Mouse (Mus musculus) right cerebral cortex, postnatal 25 days (tissue): Measurements from ENCODE around the gene Myzap.
"Not testable (repeated sequence)": the region's sequence is repeated elsewhere in the genome, so short reads cannot be mapped to it uniquely, and the experiment has no call there.

Source experiments
- DNase-seq: peaks from one replicate; pipeline ENCODE4 v3.0.0; 2022

The Myzap gene

DNA sequence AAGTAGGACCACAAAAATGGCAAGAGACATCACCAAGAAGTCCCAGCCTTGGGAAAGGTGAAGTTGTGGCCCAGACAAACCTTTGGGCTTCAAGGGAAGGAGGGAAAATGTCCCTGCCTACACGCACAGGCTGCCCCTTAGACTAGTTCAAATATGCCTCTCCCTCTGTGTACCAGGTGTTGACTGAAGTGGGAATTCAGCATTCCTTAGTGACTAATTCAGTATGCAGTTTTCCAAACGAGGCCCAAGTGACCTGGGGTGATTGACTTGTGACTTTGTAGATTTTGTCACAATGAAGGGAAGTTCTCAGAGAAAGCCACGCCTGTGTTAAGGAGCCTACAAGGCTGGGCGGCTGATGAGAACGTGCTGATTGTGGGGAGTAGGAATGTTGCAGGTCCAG is 49.9 kb downstream of the Myzap start:
- no peak for DNase-seq

- no peak for DNase-seq
Measured at GRCm38 (mm10) chr9:71540739-71541138, 51.4 kb downstream of the Myzap start.

GRCm38 (mm10) chr9:71535730-71536129 is 56.4 kb downstream of the Myzap start:
- no peak for DNase-seq

DNA sequence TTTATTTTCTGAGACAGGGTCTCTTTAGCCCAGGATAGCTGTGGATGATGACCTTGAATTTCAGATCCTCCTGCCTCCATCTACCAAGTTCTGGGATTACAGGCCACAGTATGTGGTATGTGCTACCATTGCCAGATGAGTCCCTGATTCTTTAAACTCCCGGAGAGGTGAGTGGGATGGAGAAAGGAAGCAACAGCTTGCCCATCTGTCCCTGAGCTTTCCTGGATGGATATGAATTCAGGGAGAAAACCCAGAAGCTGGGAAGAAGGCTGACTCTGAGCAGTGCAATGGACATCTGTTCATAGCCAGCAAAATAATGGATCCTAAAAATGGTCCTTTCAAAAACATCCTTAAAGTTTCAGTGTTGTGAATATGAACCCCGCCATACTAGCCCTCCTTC is 57.1 kb downstream of the Myzap start:
- DNase-seq: peak; percentile 17

DNA sequence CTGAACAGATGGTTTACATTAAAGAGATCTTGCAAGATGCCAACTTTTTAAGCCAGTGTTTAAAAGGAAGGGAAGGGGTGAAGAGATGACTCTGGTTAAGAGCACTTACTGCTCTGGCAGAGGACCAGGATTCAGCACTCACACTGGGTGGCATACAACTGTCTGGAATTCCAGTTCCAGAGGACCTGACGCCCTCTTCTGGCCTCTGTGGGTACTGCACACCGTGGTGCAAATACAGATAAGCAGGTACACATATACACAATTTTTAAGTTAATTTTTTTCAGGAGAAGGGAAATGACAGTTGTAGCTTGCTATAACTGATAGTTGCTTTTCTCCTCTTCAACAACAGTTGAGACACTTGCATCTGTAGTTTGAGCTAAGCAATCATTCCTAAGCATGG is 62.2 kb downstream of the Myzap start:
- no peak for DNase-seq

GRCm38 (mm10) chr9:71527438-71527837 is 64.7 kb downstream of the Myzap start:
- DNase-seq: no peak

GRCm38 (mm10) chr9:71523901-71524300 is 68.3 kb downstream of the Myzap start:
- no peak for DNase-seq

DNA sequence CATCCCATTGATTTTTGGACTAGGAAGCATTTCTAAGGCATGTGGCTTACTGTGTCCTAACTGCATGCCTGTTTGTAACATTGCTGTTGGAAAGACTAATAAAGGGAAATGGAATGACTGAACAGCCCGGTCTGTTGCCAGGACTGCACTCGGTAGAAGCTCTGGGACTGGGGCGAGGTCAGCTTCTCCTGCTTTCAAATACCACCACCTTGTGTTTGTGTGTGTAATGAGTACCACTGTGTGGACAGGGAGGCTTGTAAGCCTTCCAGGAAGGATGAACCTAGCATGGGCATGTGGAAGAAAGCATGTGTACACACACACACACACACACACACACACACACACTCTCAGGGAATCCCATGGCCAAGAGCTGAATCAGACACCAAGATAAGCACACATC is 72.3 kb downstream of the Myzap start:
- DNase-seq: no peak

GRCm38 (mm10) chr9:71517487-71517886 is 74.7 kb downstream of the Myzap start:
- no peak for DNase-seq

GRCm38 (mm10) chr9:71515862-71516261 is 76.3 kb downstream of the Myzap start:
- no peak for DNase-seq

DNA sequence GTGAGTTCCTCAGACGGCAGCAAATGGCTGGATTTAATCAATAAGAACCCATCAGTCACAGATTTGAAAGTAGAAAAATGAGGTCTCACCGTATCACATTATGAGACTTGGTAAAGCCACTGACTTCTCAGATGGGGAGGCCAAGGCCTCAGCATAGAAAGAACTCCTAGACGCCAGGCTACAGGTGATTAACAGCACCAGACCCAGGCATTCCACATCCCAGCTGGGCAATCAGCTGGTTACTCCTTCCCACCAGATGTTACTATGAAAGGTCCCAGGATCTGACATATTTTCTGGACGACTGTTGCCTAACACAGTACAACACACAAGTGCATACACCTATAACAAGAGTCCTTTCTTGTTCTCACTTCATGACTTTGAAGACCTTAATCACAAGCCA is 78.6 kb downstream of the Myzap start:
- no peak for DNase-seq

- DNase-seq: no peak
Measured at GRCm38 (mm10) chr9:71512899-71513298, 79.3 kb downstream of the Myzap start.

GRCm38 (mm10) chr9:71498391-71499182 is 93.6 kb downstream of the Myzap start:
- DNase-seq: no peak

DNA sequence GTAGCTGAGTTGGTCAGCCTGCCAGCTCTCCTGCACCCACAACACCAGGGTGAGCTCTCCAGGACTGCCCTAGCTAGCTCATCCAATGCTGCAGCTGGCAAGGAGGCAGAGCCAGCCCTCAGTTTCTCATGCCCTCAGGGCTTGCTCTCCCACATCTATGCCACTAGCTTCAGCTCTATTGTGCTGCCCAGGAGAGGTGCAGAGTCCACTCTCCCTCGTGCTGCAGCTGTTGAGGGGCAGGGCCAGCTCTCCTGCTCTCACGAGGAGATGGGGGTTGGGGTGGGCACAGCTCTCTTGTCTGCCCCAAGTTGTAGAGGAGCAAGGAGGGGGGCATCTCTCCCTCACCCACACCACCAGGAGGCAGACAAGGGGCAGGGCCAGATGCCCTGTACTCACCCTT is 95.5 kb downstream of the Myzap start:
- DNase-seq: no peak

DNA sequence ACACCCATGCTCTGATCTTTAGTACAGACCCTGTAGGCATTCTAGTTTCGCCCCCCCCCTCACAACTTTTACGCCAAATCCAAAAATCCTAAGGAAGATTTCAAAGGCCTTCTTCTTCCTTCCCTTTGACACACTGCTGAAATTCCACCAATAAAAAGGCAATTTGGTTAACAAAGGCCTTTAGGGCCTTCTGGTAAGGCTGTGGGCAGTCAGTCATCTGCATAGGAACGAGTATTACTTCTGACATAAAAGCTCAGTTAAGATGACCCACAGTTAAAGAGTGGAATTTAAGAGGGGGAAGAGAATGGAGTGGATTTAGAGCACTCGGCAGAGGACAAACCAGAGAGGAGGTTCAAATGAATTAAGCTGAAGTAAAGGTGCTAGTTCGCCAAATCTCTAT is 98.4 kb downstream of the Myzap start:
- DNase-seq: no peak

DNA sequence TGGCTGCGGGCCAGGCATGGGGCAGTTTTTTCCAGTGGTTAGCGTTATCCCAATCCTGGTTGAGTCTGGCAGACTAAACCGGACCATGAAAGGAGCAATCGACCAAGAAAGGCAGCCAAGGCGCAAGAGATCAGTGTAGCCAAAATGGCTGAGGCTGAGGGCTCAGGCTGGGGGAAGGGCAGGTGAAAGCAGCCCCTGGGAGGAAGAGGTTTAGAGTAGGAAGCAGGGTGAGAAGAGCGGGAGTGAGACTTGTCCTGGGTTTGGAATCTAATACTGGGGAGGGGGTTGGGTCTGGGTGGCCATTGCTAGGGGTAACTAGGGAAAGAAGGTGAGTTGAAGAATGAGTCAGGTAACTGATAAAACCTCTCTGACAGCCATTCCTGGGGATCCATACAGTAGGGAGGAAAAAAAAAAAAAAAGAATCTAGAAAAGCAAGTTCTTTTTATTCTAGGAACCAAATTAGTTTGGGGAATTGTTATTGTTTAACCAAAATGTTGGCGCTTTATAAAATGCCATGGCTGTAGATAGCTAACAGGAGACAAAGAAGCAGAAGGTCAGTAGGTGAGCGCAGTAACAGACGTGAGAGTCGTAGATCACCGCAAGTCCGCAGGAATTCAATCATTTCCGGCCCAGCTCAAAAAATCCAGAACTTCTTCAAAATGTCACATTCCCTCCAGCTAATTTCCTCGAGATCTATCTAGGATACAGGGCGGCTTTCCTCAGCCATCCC is 99.7 kb downstream of the Myzap start:
- no peak for DNase-seq

- no peak for DNase-seq
Measured at GRCm38 (mm10) chr9:71490076-71490475, 102.1 kb downstream of the Myzap start.

DNA sequence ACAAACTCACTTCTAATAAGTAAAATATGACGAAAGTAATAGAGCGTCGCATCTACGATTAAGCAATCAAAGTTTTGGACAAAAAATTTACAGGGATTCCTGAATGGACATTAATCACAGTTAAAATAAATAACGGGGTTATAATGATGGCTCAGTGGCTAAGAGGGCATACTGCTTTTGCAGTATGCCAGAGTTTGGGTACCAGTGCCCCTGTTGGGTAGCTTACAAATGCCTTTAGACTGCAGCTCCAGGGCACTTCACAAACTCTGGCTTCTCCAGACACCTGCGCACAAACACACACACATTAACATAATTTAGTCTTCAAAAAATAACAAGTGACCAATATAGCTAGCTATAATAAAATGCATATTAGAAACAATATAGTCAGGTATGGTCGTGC is 106.0 kb downstream of the Myzap start:
- DNase-seq: no peak

GRCm38 (mm10) chr9:71485475-71486094 is 106.6 kb downstream of the Myzap start, which contains the start of gene Polr2m:
Polr2m (minus strand) TSS chr9:71485935.
- DNase-seq: peak; percentile 91

DNA sequence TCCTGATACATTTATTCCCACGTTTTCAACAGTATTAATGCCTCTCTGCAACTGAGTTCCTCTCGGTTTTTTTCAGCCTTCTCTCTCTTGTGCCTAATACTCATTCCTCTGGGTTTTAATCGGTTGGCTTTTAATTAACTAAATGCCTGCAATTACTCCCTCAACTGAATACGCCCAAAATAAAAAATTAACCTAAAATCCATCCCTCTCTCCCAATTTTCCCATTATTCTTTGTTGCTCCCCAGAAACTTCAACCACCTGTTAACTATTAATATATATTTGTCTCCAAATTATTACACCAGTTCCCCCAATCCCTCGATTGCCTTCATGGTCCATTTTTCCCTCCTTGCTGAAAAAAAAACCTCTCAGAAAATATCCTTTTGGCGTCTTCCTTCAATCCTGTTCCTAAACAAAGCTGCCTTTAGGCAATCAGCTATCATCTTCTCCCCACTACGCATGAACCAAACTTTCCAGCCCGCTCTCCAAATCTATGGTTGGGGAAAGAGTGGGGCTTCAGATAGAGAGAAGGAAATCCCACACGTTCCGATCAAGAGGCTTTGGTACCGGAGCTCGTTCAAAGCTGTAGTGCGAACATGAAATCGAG is 107.2 kb downstream of the Myzap start:
- DNase-seq: no peak

DNA sequence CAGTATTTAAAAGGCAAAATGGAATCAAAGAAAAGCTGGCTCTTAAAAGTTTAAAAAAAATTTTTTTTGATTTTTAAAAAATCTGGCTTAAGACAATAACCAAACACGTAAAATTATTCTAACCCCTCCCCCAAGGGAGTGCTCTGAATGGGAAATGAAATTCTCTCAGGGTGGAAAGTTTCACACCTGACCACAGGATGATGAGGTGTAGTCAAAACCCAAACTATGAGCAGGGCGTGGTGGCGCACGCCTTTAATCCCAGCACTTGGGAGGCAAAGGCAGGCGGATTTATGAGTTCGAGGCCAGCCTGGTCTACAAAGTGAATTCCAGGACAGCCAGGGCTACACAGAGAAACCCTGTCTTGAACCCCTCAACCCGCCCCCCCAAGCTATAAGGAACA is 108.3 kb downstream of the Myzap start:
- DNase-seq: not testable (repeated sequence)

DNA sequence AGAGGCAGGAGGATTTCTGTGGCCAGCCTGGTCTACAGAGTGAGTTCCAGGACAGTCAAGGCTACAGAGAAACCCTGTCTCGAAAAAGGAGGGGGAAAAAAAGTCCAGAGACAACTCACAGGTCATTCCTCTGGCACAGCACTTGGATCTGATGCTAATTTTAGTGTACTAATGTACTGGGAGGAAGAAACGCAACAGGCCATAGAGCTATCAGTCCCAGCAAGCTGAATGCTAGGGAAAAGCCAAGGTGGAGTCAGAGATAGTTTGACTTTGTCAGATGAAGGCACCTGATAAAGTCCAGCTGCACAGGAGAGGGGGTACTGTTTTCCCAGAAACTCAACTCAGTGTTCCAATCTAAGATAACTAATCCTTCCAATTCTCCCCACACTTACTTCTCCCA is 111.9 kb downstream of the Myzap start:
- no peak for DNase-seq

GRCm38 (mm10) chr9:71479413-71479812 is 112.7 kb downstream of the Myzap start:
- no peak for DNase-seq

DNA sequence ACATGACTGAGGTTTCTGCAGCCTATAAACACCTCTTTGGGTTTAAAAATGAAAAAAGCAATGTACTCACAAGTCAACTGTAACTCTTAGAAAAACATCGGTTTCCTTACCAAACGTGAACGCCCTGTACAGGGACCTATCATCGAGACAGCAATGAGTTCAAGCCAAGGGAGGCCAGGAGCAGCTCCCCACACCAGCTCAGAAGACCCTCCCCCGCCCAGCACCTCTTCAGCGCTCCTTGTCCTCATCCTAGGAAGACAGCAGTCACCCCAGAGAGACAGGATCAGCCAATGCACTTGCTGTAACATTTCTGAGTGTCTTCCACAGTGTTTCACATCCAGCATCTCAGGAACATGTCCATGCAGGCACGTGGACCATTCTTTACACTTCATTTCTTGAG is 113.6 kb downstream of the Myzap start:
- no peak for DNase-seq
